Mouse (Mus musculus) limb, embryonic 11.5 days (tissue): ENCODE data around the gene Gstt2. TPM values are rescaled to one million over a fixed set of nuclear protein-coding genes. Genes with fewer than 3 reads are reported as not detected.

Experiments
- ATAC-seq: fragments of 200-750 bp; cut with Nextera tagmentation; 2 replicates; pipeline ENCODE4 v1.8.0; 2017; ENCODE audit warnings: low read depth; ENCODE audit not compliant: insufficient number of reproducible peaks, low FRiP score, low TSS enrichment
- DNase-seq: peaks from one replicate; pipeline ENCODE4 v3.0.0-alpha.2; 2015; ENCODE audit warnings: low spot score
- H3K27ac ChIP-seq: fragments of 300-500 bp; sonication (generic); replicated peaks from 2 replicates; pipeline ENCODE4 v1.5.1; 2014; ENCODE audit warnings: low read depth, mild to moderate bottlenecking, low read length
- H3K27me3 ChIP-seq: fragments of 300-500 bp; sonication (generic); 2 replicates; pipeline ENCODE4 v1.6.1; 2014; ENCODE audit warnings: mild to moderate bottlenecking, low read length, mixed read lengths; ENCODE audit not compliant: control insufficient read depth, insufficient read depth
- H3K36me3 ChIP-seq: fragments of 300-500 bp; sonication (generic); 2 replicates; pipeline ENCODE4 v1.6.1; 2014; ENCODE audit warnings: mild to moderate bottlenecking, low read length, moderate library complexity, mixed read lengths; ENCODE audit not compliant: control insufficient read depth, insufficient read depth
- H3K4me1 ChIP-seq: fragments of 300-500 bp; sonication (generic); 2 replicates; pipeline ENCODE4 v1.6.1; 2014; ENCODE audit warnings: low read length, mixed read lengths; ENCODE audit not compliant: control insufficient read depth, insufficient read depth
- H3K4me2 ChIP-seq: fragments of 300-500 bp; sonication (generic); 2 replicates; pipeline ENCODE4 v1.6.1; 2014; ENCODE audit warnings: low read depth, mild to moderate bottlenecking, moderate library complexity; ENCODE audit not compliant: severe bottlenecking
- H3K4me3 ChIP-seq: fragments of 300-500 bp; sonication (generic); 2 replicates; pipeline ENCODE4 v1.5.1; 2014; ENCODE audit warnings: low read depth, low read length
- H3K9ac ChIP-seq: fragments of 300-500 bp; sonication (generic); 2 replicates; pipeline ENCODE4 v1.6.1; 2014; ENCODE audit warnings: mild to moderate bottlenecking, low read length
- H3K9me3 ChIP-seq: fragments of 300-500 bp; sonication (generic); 2 replicates; pipeline ENCODE4 v1.6.1; 2016; ENCODE audit warnings: low read length; ENCODE audit not compliant: control insufficient read depth
- WGBS: fragments of 180-500 bp; shearing (Covaris S2); extraction: QIAGEN DNeasy Blood & Tissue Kit; methylation state at CpG from one replicate; pipeline ENCODE4 v1.1.7; 2014; 5-methylcytosine and 5-hydroxymethylcytosine counted together
- polyA plus RNA-seq: library from polyadenylated mRNA; unstranded; fragments of >200 nt; fragmentation: Nextera tagmentation; extraction: Ambion mirVana; gene quantifications from 2 replicates; pipeline ENCODE4 v1.2.1, GENCODE M21; 2014

Gstt2 gene
- polyA plus RNA-seq, 1 experiment from 2014 or later: 9.5 TPM

DNA sequence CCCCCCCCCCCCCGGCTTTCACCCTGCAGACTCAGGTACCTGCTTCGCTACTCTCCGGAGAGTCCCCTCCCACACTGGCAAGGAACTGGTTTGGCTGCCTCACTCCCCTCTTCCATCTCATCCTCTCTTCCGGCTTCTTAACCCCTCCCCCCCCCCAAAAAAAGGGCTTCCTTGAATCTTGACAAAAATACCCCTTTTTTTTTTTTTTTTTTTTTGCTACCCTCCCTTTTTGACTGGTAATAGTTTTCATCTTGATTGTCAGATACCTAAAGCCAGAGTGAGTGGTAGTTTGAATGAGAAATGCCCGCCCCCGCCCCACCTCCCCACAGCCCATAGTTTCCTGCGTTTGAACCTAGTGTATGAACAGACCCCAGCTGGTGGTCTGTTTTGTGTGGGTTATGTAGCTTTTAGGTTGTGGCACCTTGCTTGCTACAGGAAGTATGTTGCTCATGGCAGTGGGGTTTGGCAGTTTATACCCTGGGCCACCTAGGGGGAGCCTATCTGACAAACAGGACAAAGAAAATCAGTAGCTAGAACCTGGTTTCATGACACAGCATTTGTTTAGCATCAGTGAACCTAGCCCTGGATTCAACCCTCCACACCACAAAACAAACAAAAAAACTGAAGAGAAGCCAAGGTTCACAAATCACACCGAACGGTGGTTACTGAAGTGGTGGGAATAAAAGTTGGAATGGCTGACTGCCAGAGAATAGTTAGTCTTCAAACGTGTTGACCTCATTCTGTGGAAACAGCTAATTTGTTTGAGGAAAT, 1.3 kb downstream of the Gstt2 start:
- no peaks in the 10 kb centered on the region for H3K36me3 ChIP-seq
- H3K9ac ChIP-seq: no peak overlapping the region
- WGBS: 24% methylated on average over 9 of the region's 10 CpGs
- DNase-seq: no peak
- peak overlapping the region; percentile 19; the same call in 1 of the 2 replicates for H3K4me3 ChIP-seq
- H3K4me1 ChIP-seq: peaks cover 10% of the 10 kb centered on the region
- ATAC-seq: no peak
- H3K9me3 ChIP-seq: no peaks in the 10 kb centered on the region
- H3K4me2 ChIP-seq: peak overlapping the region; percentile 32
- H3K27ac ChIP-seq: no peak overlapping the region
- no peaks in the 10 kb centered on the region for H3K27me3 ChIP-seq

DNA sequence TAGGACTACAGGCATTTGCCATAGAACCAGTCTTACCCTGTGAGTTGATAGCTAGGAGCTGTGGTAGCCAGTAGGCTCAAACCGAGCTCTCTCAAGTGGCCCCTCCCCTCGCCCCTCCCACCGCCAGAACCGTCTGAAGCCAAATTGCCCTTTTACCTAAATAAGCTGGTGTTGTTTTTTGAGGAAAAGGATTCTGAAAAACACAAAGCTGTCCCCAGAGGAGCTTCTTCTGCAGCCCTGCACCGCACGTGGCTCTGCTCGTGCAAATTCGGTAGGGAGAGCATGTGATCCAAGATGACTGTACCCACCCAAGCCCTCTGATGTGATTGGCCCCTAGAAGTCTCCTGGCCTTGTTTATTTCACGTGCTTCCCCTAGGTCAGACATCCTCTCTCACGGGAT, 1.9 kb downstream of the Gstt2 start:
- peak; percentile 53 for DNase-seq
- H3K9me3 ChIP-seq: no peaks in the 10 kb centered on the region
- H3K27me3 ChIP-seq: no peaks in the 10 kb centered on the region
- peak overlapping the region; percentile 19; the same call in 1 of the 2 replicates for H3K4me3 ChIP-seq
- H3K36me3 ChIP-seq: no peaks in the 10 kb centered on the region
- under 1% methylated on average over 10 of the region's 10 CpGs for WGBS
- ATAC-seq: no peak
- peaks cover 10% of the 10 kb centered on the region for H3K4me1 ChIP-seq
- H3K9ac ChIP-seq: no peak overlapping the region
- H3K27ac ChIP-seq: no peak overlapping the region
- H3K4me2 ChIP-seq: peak overlapping the region; percentile 32

DNA sequence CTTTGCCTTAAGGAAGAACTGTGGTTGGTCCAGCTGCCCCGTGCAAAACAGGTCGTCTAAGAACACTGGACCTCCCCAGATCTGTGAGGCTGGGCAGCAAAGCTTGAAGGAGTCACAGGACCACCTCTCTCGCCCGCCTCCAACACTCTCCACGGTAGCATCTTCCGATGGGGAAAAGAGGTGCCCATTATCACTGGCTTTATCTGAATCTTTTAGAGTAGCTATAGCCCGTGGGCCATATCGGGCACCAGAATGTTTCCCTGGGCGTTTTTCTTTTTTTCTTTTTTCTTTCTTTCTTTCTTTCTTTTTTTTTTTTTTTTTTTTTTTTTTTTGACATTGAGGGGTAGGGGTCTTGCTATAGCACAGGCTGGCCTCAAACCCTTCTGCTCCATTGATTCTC, 2.5 kb downstream of the Gstt2 start:
- Histone ChIP-seq H3K9me3 (no peaks in the 10 kb centered on the region), H3K9ac (peak overlapping the region; percentile 57), H3K4me3 (peak overlapping the region; percentile 27), H3K27me3 (no peaks in the 10 kb centered on the region), H3K4me2 (peak overlapping the region; percentile 61), H3K27ac (no peak overlapping the region), H3K36me3 (no peaks in the 10 kb centered on the region), H3K4me1 (peaks cover 10% of the 10 kb centered on the region)
- WGBS: 10% methylated on average over 9 of the region's 9 CpGs
- ATAC-seq (no peak), DNase-seq (no peak)

DNA sequence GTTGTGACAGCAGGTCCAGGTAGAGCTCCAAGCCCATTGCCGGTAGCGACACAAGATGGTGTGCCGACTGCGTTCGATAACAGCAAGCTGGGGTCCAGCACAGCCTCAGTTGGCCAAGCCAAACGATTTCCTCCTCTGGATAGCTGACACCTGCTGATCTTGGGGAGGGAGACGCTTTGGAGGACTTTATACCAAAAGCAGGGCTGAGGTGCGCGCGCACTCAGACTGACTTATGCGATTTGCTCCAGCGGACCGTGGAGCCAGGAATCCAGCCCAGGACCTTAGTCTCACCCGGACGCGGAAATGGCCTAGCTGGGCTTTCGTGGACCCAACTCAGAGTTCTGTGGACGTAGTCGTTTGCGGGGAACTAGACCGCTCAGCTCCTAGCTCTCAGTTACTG, 3.0 kb downstream of the Gstt2 start:
- whole genome bisulfite sequencing: 3% methylated on average over 21 of the region's 21 CpGs
- ATAC-seq (no peak), DNase-seq (peak; percentile 81)
- Histone ChIP-seq H3K4me2 (peak overlapping the region; percentile 61), H3K27me3 (no peaks in the 10 kb centered on the region), H3K9ac (peak overlapping the region; percentile 57), H3K36me3 (no peaks in the 10 kb centered on the region), H3K9me3 (no peaks in the 10 kb centered on the region), H3K4me1 (peaks cover 10% of the 10 kb centered on the region), H3K27ac (no peak overlapping the region), H3K4me3 (peak overlapping the region; percentile 27)

DNA sequence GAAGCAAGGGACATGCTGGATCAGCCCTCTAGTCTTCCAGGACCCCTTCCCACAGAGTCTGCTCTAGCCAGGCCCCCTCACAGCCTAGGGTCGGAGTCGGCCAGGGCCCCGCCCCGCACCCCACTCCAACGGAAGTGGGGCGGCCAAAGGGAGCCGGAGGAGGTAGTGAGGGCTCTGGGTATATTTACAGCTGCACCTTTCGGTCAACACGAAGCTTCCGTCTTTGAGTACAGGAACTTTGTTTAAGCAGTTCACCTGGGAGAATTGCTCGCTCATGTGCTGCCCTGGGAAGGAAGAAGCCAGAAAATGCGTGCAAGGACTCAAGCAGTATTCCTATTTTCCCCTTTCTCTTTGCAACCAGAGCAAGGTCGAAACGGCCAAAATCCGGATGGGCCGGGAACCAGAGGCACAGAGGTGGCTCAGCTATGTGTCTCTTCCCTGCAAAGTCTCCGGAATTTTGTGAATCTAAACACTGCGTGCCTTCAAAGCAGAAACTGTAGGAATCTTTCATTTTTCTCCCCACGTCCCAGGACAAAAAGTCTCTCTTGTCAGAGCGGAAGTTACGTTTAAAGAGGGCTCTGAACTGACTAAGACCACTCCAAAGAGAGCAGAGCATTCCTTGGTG, 3.7 kb downstream of the Gstt2 start:
- Histone ChIP-seq H3K27ac (no peak overlapping the region), H3K36me3 (no peaks in the 10 kb centered on the region), H3K9ac (0 out of 2 replicates have a peak overlapping the region, but pooled peaks have one; percentile 32), H3K27me3 (no peaks in the 10 kb centered on the region), H3K4me1 (peaks cover 10% of the 10 kb centered on the region), H3K4me2 (peak overlapping the region; percentile 61), H3K9me3 (no peaks in the 10 kb centered on the region), H3K4me3 (peak overlapping the region; percentile 27)
- no peak for ATAC-seq
- 14% methylated on average over 21 of the region's 21 CpGs for WGBS
- peak; percentile 41 for DNase-seq

DNA sequence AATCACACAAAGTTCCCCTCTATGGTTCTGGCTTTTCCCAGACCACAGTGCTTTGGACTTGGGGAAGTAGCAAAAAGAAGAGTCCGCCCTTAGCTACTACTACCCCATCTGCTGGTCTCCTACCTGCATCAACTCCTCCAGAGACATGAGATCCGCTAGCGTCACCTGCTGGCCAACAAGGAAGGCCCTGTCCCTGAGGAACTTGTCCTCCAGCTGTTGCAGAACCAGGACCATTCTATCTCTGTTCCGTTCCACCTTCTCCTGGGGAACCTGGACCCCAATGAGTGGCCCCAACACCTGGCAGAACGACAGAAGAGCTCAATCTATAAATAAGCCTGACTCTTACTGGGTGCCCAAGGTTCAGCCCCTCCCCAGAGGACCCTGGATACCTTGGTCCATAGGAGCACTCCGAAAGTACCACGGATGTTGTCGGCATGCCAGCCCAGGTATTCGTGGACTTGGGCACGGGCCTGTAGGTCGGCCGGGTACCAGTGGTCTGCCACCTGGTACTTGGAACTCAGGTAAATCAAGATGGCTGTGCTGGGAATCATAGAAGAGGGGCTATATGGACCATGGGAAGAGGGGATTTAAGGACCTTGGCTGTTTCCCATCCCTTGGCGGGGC, 4.8 kb downstream of the Gstt2 start:
- Histone ChIP-seq H3K9me3 (no peaks in the 10 kb centered on the region), H3K4me2 (no peak overlapping the region), H3K9ac (no peak overlapping the region), H3K27me3 (no peaks in the 10 kb centered on the region), H3K4me3 (no peak overlapping the region), H3K36me3 (no peaks in the 10 kb centered on the region), H3K4me1 (0 out of 2 replicates have a peak, but pooled peaks cover 4% of the 10 kb centered on the region), H3K27ac (no peak overlapping the region)
- peak; percentile 60 for DNase-seq
- no peak for ATAC-seq
- WGBS: 65% methylated on average over 13 of the region's 13 CpGs

DNA sequence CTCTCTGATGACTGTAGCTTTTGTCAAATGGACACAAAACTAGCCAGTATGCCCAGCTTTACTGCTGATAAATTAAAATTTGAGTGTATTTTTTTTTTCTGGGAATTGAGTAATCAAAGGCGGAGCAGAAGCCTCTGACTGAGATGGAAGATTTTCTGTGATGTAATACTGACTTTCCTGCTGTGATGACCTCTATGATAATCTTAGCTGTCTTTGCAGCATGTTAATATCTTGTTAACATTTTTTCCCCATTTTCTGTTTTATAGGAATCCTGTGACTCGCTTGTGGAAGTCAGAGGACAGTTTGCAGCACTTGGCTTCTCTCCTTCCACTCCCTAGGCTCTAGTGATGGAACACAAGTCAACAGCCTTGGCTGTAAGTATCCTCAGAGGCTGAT, 7.0 kb downstream of the Gstt2 start:
- Histone ChIP-seq H3K4me1 (0 out of 2 replicates have a peak, but pooled peaks cover 2% of the 10 kb centered on the region), H3K27ac (no peak overlapping the region), H3K4me2 (no peak overlapping the region), H3K4me3 (no peak overlapping the region), H3K9me3 (no peaks in the 10 kb centered on the region), H3K36me3 (no peaks in the 10 kb centered on the region), H3K27me3 (no peaks in the 10 kb centered on the region), H3K9ac (no peak overlapping the region)
- no peak for DNase-seq
- WGBS: 85% methylated on average over 2 of the region's 2 CpGs
- ATAC-seq: no peak

DNA sequence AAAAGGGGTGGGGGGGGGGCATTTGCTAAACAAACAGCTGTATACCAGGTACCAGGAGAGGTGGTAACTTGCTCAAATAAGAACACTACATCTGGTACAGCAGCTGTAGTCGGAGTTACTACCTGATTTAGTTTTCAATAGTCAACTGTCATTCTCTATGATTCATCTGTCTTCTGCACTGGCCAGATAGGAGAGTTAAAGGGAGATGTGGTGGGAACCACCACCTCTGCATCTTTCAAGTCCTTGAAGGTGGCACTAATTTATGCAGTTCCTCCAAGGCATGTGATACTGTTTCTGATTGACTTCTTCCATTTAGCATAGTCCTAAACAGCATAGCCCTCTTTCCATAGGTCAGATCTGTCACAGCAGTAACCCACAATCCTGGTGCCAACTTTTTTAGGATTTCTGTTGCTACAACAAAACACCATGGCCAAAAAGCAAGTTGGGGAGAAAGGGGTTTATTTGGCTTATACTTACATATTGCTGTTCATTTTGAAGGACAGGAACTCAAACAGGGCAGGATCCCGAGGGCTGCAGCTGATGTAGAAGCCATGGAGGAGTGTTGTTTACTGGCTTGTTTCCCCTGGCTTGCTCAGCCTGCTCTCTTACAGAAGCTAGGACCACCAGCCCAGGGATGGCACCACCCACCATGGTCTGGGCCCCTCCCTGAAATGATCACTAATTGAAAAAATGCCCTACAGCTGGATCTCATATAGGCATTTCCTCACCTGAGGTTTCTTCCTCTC, 7.5 kb downstream of the Gstt2 start:
- Histone ChIP-seq H3K4me3 (no peak overlapping the region), H3K9ac (no peak overlapping the region), H3K27me3 (no peaks in the 10 kb centered on the region), H3K4me1 (no peaks in the 10 kb centered on the region), H3K4me2 (no peak overlapping the region), H3K36me3 (no peaks in the 10 kb centered on the region), H3K9me3 (no peaks in the 10 kb centered on the region), H3K27ac (no peak overlapping the region)
- DNase-seq: no peak
- 83% methylated on average over 2 of the region's 2 CpGs for WGBS
- no peak for ATAC-seq
